Mouse (Mus musculus): ENCODE measurements around the gene Smarcd2.

- TF ChIP-seq POLR2A (IDR thresholded peaks at IDR 0.05; ENCODE audit: insufficient read depth, low read length) (no peak), CTCF (IDR thresholded peaks at IDR 0.05; ENCODE audit: low read depth, low read length) (no peak)
Measured at GRCm38 (mm10) chr11:106286987-106287386, 14.2 kb upstream of the Smarcd2 start.

Measured in ES-Bruce4 (cell line).